Mouse (Mus musculus) ES-E14 (cell line): ENCODE results near the gene Slc35e4.

ENCODE experiments used
- HCFC1 ChIP-seq: IDR thresholded peaks from 2 replicates; pipeline ENCODE4 v1.6.1; 2012; ENCODE audit warnings: low read length, inconsistent platforms, borderline replicate concordance; ENCODE audit not compliant: insufficient read depth
- ZNF384 ChIP-seq: IDR thresholded peaks from 2 replicates; pipeline ENCODE4 v1.6.1; 2012; ENCODE audit warnings: low read depth, low read length, inconsistent platforms

- no peak for TF ChIP-seq HCFC1
- no peak for TF ChIP-seq ZNF384
Measured at GRCm38 (mm10) chr11:3859778-3860177, 54.7 kb downstream of the Slc35e4 start.
